Mouse (Mus musculus): Measurements from ENCODE around the gene Nmt1. TPM values are rescaled to one million over a fixed set of nuclear protein-coding genes. Genes with fewer than 3 reads are reported as not detected.

Gene Nmt1
- total and polyA plus RNA-seq, 3 experiments: 37.1 to 67.2 (median 60.5) TPM

- intact Hi-C loops (cut with DNase I): no loop called here
- DNase-seq: peak; percentile 56 to 70
- H3K4me1 ChIP-seq (ENCODE audit: control insufficient read depth, insufficient read depth, low read length): peaks cover 25% of the 10 kb centered on the region
Observed at GRCm38 (mm10) chr11:103093862-103094833, 66.2 kb downstream of the Nmt1 start.

GRCm38 (mm10) chr11:103095107-103095670, 67.2 kb downstream of the Nmt1 start:
- TF ChIP-seq EP300 (IDR thresholded peaks at IDR 0.05; ENCODE audit: insufficient read depth, low read depth, low read length): no peak
- no peak for TF ChIP-seq POLR2A (IDR thresholded peaks at IDR 0.05; ENCODE audit: insufficient read depth, low read depth, low read length)
- no peak for TF ChIP-seq CTCF (IDR thresholded peaks at IDR 0.05)
- Histone ChIP-seq H3K4me1 (ENCODE audit: control insufficient read depth, insufficient read depth, low read length) (peaks cover 25% of the 10 kb centered on the region), H3K36me3 (ENCODE audit: control insufficient read depth, insufficient read depth, low read length) (no peaks in the 10 kb centered on the region), H3K27ac (peak overlapping the region; percentile 75), H3K4me3 (no peak overlapping the region), H3K9ac (ENCODE audit: low read depth, low read length) (no peak overlapping the region), H3K79me2 (replicated peaks; ENCODE audit: control insufficient read depth, insufficient read depth, low read length) (no peaks in the 10 kb centered on the region), H3K27me3 (ENCODE audit: control insufficient read depth, insufficient read depth, low read length) (no peaks in the 10 kb centered on the region)
- intact Hi-C loops (cut with DNase I): no loop called here
- DNase-seq: no peak
- WGBS: 78% methylated on average over 9 of the region's 9 CpGs

More at GRCm38 (mm10) chr11:103093862-103094833, 66.2 kb downstream of the Nmt1 start:
- Histone ChIP-seq H3K27ac (peak overlapping the region; percentile 75), H3K79me2 (replicated peaks; ENCODE audit: control insufficient read depth, insufficient read depth, low read length) (no peaks in the 10 kb centered on the region), H3K4me3 (no peak overlapping the region), H3K9ac (ENCODE audit: low read depth, low read length) (no peak overlapping the region), H3K36me3 (ENCODE audit: control insufficient read depth, insufficient read depth, low read length) (no peaks in the 10 kb centered on the region), H3K27me3 (ENCODE audit: control insufficient read depth, insufficient read depth, low read length) (no peaks in the 10 kb centered on the region)
- WGBS: 58% methylated on average over 20 of the region's 20 CpGs
- TF ChIP-seq POLR2A (IDR thresholded peaks at IDR 0.05; ENCODE audit: insufficient read depth, low read depth, low read length) (no peak), EP300 (IDR thresholded peaks at IDR 0.05; ENCODE audit: insufficient read depth, low read depth, low read length) (no peak), CTCF (IDR thresholded peaks at IDR 0.05) (no peak)

- WGBS: 62% methylated on average over 6 of the region's 6 CpGs
- no peak for DNase-seq
- no peak for TF ChIP-seq CTCF (IDR thresholded peaks at IDR 0.05)
- Histone ChIP-seq H3K9ac (ENCODE audit: low read depth, low read length) (no peak overlapping the region), H3K27ac (peak overlapping the region; percentile 67), H3K36me3 (ENCODE audit: control insufficient read depth, insufficient read depth, low read length) (no peaks in the 10 kb centered on the region), H3K4me3 (no peak overlapping the region), H3K79me2 (replicated peaks; ENCODE audit: control insufficient read depth, insufficient read depth, low read length) (no peaks in the 10 kb centered on the region), H3K27me3 (ENCODE audit: control insufficient read depth, insufficient read depth, low read length) (no peaks in the 10 kb centered on the region), H3K4me1 (ENCODE audit: control insufficient read depth, insufficient read depth, low read length) (peaks cover 27% of the 10 kb centered on the region)
- intact Hi-C loops (cut with DNase I): no loop called here
Observed at GRCm38 (mm10) chr11:103095801-103096200, 67.8 kb downstream of the Nmt1 start.

DNA sequence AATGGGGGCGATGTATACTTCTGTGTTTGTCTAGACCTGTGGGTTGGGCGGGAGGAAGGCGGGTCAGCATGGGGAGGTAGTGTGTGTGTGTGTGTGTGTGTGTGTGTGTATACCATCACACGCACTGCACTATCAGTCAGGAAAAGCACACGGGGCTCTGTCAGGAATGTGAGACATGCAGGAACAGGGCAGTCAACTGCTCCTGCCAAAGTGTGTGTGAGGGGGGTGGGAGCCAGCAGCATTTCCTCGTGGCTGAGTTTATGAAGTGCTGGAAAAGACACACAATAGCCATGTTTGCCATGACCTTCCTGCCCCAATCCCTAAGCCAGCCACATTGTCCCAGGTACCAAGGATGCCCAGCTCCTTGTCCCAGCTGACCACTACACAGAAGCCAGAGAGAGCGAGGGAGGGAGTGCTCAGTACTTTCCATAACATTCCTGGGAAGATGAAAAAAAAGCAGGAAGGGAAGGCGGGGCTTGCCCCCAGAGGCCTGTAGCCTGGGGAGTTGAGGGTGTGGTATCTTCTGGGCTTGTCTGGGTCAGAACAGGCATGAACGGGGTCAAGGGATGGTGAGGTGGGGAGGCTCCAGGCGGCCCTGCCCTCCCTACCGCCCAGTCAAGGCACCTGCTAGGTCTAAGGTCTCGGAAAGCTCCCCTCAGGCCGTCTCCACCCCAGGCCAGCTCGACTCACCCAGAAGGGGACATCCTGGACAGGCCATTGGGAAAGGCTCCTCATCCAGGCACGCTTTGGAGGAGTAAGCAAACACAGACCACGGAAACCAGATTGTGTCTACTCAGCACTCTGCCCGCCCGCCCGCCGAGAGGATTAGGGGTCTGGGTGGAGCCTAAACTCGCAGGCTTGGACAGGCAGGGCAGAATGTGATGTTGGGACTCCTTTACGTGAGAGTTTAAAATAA, 69.2 kb downstream of the Nmt1 start:
- intact Hi-C loops (cut with DNase I): no loop called here
- H3K79me2 ChIP-seq (replicated peaks; ENCODE audit: control insufficient read depth, insufficient read depth, low read length): no peaks in the 10 kb centered on the region
- H3K27ac ChIP-seq: peak overlapping the region; percentile 72
- TF ChIP-seq EP300 (IDR thresholded peaks at IDR 0.05; ENCODE audit: insufficient read depth, low read depth, low read length) (peak; percentile 82; the same call in 1 of the 2 replicates), POLR2A (IDR thresholded peaks at IDR 0.05; ENCODE audit: insufficient read depth, low read depth, low read length) (no peak), CTCF (IDR thresholded peaks at IDR 0.05) (no peak)
- WGBS: 18% methylated on average over 22 of the region's 22 CpGs
- DNase-seq: peak; percentile 56 to 60
- no peaks in the 10 kb centered on the region for H3K36me3 ChIP-seq (ENCODE audit: control insufficient read depth, insufficient read depth, low read length)
- H3K4me3 ChIP-seq: no peak overlapping the region
- H3K9ac ChIP-seq (ENCODE audit: low read depth, low read length): no peak overlapping the region
- H3K27me3 ChIP-seq (ENCODE audit: control insufficient read depth, insufficient read depth, low read length): no peaks in the 10 kb centered on the region
- H3K4me1 ChIP-seq (ENCODE audit: control insufficient read depth, insufficient read depth, low read length): peaks cover 28% of the 10 kb centered on the region

DNA sequence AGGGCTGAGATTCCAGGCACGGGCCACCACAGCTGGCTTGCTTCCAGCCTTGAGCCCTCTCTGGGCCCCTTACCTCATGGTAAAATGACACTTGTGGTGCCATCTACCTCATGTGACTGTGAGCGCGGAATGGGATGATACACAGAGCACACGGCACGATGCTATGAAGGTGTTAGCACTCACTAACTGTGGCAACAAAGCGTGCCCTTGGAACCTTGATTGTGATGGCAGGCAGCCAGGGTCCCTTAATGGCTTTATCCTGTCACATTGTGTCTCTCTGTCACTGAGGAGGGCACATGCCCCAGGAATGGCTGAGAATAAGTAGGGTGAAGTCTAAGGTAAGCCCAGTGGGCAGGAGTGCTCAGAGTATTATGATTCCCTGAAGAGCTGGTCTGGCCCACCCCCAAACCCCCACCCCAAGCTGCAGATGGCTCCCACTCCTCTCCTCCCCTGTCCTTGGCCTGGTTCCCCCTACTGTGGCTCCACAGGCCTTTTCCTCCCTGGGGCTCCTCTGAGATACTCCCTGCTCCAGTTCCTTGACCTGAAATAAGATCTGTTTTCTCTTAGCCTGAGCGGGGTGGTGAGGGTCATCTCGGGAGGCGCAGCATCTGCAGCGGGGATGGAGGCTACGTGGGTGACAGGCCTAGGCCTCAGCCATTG, 70.7 kb downstream of the Nmt1 start:
- Histone ChIP-seq H3K36me3 (ENCODE audit: control insufficient read depth, insufficient read depth, low read length) (no peaks in the 10 kb centered on the region), H3K27me3 (ENCODE audit: control insufficient read depth, insufficient read depth, low read length) (no peaks in the 10 kb centered on the region), H3K79me2 (replicated peaks; ENCODE audit: control insufficient read depth, insufficient read depth, low read length) (no peaks in the 10 kb centered on the region), H3K27ac (peak overlapping the region; percentile 52), H3K4me3 (no peak overlapping the region), H3K9ac (ENCODE audit: low read depth, low read length) (no peak overlapping the region), H3K4me1 (ENCODE audit: control insufficient read depth, insufficient read depth, low read length) (peaks cover 26% of the 10 kb centered on the region)
- TF ChIP-seq EP300 (IDR thresholded peaks at IDR 0.05; ENCODE audit: insufficient read depth, low read depth, low read length) (0 out of 2 replicates have a peak, but pooled peaks have one; percentile 53), POLR2A (IDR thresholded peaks at IDR 0.05; ENCODE audit: insufficient read depth, low read depth, low read length) (no peak)
- intact Hi-C loops (cut with DNase I): no loop called here
- DNase-seq: peak; percentile 51 to 60
- 72% methylated on average over 11 of the region's 11 CpGs for WGBS
